Mouse (Mus musculus): ENCODE results near the gene Olfr312. TPM values are rescaled to one million over a fixed set of nuclear protein-coding genes. Genes with fewer than 3 reads are reported as not detected.
"Not testable (repeated sequence)": the region's sequence is repeated elsewhere in the genome, so short reads cannot be mapped to it uniquely, and the experiment has no call there.

The Olfr312 gene
- not detected in 2 replicates for polyA plus RNA-seq (2012; rRNA removed)

DNA sequence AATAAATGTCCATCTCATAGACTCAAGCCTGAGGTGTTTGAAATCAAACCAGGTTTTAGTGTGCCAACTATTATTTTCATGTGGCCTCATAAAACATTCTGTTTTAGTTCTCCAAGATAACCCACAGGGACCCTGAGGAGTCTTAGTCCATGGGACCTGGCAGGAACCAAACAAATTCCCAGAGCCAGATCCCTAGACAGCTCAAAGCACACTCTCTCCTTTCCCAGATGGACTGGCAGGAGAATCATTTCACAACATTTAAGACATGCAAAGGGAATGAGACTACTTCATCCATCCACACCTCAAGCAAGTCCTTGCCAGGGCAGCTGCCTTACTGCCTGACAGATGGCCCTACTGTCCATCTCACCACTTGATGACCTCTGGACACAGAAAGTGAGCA is at the start of gene Olfr312:
Olfr312 (plus strand) TSS at position 301 of the 400 bp plus-strand sequence.
- not testable (repeated sequence) for DNase-seq (ENCODE audit: low read depth)

DNA sequence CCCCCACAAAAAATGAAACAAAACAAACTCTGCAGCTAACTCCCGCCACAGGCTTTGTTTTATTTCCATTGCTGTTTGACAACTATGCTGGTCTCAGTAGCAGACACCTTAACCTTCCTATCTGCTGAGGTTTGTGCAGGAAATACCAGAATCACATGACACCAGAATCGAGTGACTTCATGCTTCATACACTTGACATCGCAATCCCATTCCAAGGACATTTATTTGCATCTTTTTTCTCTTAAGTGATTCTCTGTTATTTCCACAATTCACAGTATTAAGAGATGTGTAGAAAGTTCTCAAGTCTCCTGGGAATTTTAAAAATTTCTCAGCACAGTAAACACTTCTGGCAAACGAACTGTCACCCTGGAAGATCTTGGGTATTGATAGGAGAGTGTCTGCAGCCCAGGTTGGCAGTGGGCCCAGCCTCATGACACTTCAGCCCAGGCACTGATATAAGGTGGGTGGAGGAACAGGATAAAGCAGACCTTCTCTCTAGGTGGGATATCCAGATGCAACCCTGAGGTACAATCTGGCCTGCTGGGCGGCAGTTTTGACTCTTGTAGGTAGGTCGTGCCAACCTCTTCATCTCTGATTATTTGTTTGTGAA is 46.5 kb upstream of the Olfr312 start, which contains the start of gene Olfr314:
Olfr314 (plus strand) TSS at position 473 of the 610 bp plus-strand sequence.
- no peak for DNase-seq (ENCODE audit: low read depth)

DNA sequence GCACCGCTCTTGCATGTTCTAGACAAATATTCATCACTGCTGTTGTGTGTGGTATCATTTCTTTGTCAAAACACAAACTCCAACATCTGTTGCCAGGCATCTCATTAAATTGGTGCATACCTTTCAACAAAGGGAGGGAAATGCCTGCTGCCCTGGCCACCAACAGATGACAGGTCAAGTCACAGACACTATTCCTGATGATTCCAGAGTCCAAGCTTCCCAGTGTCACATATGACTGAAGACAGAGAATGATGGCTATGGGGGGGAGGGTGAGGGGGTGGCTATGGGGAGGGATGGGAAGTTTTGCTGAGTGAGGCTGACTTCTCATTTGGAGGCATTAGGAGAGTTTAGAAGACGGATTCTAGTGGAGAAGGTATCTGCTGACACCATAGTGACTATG is 44.9 kb upstream of the Olfr312 start:
- DNase-seq (ENCODE audit: low read depth): no peak

DNA sequence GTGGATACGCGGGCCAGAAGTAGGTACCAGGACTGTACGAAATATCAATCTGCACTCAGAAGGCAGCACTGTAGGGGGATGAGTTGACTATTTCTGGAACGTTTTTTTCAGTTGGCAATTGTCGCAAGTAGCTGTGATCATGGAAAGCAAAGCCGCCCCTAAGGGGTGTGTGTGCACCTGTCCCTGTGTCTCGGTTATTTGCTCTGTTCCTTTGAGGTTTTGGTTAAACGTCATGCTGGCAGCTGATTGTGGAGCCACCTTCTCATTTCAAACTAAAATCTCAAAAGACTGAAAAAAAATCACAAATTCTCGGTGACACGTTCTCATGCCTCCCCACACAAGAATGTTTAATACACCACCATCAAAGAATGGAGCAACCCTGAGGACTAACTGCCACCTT is 41.4 kb upstream of the Olfr312 start:
- no peak for DNase-seq (ENCODE audit: low read depth)

DNA sequence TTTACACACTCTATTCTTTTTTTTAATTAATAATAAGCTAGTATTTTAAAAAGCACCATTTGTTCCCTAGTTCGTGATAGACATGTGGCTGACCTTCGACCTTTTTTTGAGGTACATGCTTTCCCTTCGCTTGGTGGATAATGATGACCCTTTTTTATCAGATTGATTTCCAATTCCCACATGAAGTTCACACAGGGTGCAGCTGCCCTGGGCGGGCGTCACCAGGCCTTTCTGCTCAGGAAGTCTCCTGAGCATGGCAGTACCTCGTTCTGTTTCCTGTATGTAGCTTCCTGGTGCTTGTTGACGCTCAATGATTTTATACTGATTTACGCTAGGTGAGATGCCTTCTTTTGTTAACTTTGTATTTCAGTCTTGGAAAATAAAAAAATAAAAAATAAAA is 40.7 kb upstream of the Olfr312 start:
- no peak for DNase-seq (ENCODE audit: low read depth)

DNA sequence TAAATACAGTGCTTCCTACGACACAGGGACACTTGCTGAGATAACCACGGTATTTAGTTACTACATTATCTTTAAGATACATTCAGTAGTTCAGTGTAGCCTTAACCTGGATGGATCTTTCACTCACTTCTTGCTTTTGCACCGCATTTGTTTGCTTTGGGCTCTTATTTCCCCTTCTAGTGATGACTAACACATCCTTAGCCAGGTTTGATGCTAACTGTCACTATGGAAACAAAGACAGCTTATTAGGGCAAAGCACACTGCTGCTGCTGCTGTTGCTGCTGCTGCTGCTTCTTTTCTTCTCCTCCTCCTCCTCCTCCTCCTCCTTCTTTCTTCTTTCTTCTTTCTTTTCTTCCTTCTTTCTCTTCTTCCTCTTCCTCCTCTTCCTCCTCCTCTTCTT is 39.5 kb upstream of the Olfr312 start:
- no peak for DNase-seq (ENCODE audit: low read depth)

DNA sequence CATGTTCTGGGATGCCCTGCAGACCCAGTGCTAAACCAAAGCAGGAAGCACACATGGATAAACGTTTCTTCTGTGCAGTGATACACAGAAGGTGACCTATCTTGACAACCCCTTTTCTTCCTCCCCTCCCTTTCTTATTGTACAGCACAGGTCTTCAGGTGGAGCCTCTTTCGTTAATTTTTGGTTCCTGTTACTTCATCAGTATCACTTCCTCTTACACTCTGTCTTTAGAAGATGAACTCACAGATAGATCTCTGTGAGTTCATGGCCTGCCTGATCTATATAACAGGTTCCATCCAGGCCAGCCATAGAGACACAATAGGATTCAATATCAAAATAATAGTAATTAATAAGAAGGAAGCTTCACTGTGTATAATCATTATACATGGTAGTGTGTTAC is 39.0 kb upstream of the Olfr312 start:
- no peak for DNase-seq (ENCODE audit: low read depth)

DNA sequence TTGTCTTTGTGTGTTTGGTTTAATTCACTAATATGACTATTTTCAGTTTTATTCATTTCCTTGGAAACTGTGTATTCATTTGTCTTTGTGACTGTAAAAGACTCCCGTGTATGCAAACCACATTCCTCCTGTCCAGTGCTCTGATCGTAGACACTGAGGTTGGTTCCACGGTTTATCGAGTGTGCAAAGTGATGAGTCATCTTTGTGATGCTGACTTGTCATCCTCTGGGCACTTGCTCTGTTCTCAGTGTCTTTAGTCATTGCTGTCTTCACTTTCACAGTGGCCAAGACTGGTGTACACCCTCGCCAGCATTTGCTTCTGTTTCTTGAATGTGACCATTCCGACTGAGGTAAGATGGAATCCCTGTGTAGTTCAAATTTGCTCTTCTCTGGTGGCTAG is 38.4 kb upstream of the Olfr312 start:
- no peak for DNase-seq (ENCODE audit: low read depth)

DNA sequence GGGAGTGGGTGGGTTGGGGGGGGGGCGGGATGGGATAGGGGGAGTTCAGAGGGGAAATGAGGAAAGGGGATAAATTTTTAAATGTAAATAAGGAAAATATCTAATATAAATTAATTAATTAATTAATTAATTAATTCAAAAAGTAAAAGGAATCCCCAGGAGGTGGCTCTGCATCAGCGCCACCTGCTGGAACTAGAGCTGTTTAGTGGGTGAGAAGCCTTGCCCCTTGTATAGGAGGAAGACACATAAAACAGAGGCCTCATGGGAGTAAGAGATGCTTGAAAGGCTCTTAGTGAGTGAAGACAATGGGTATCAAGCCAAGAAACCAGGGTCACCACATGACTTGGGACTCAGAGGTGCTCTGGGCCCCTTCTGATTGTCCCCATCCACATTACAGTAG is 33.2 kb upstream of the Olfr312 start:
- DNase-seq (ENCODE audit: low read depth): no peak

DNA sequence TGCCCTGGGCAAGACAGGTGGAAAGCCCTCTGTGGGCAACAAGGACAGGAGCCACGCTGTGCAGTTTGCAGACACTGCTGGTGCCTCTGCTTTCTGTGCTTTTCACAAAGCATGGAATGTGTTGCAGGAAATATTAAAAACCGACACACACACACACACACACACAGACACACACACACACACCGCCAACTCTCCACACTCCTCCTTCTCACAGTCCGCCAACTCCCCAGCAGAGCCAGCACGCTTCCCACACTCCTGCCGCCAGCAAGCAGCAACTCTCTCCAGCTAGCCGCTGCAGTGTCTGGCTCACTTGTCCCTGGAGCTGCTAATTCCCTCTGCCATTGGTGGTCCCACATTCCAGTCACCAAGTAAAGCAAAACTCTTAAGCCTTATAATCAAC is 32.2 kb upstream of the Olfr312 start:
- no peak for DNase-seq (ENCODE audit: low read depth)

DNA sequence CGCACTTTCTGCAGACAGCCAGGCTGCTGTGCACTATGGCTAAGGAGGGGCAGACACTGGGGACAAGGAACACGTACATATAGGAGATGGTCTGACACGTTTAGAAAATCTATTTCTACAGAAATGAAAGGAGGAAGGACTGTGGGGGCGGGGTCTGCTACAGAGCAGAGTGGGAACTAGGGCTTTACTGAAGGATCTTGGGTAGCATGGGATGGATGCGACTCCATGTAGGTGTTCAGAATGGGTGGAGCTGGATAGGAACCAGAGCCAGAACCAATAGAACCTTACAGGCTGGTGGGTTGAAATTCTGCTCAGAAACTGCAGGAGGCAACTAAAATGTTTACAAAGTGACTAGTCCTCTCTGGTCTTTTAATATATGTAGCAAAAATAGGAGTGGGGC is 29.3 kb upstream of the Olfr312 start:
- DNase-seq (ENCODE audit: low read depth): no peak

DNA sequence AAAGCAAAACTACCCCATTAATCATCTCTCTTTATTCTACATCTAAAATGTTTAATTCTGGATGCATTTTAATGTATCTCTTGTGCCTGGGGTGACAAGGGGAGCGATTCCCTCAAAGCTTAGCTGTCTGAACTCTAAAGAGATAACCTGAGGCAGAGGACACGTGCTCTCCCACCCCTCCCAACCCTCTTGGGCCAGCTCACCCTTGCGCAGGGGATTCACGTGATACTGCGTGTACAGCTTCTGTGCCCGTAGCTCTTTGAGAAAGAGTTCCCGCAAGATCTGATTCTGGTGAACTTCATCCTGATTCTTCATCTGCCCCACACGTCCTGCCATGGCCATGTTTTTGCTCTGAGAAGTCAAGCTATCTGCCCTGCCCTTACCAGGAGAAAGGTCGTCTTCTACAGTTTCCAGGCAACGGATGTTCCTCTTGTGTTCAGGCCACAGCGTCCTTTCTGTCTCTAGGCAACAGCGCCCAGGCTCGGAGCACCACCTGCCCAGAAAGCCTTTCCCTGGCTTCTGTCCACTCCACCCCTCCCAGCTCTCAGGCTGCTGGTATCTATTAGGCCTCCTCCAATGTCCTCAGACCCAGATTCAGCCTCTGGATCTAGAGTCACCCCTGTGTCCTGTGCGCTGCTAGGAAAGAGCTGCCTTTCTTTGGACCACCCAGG is 27.3 kb upstream of the Olfr312 start, which contains the start of gene Fam183b:
Fam183b (minus strand) TSS at position 403 of the 671 bp plus-strand sequence.
- no peak for DNase-seq (ENCODE audit: low read depth)

DNA sequence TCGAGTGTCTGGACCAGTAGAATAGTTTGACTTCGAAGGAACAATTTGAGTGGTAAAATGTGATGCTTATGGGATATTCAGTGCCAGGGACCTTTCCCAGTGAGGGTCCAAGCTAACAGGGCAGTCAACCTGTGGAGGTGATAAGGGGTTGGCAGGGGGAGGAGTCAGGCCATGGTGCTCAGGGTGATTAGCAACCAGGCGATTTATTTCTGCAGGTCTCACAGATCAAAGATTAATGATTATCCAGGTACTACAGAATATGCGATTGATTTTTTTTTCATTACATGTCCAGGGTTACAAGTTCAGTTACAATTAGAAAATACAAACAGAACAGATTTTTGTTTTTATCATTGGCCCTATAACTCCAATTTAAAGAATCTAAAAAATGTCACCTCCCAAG is 25.2 kb upstream of the Olfr312 start:
- DNase-seq (ENCODE audit: low read depth): no peak

DNA sequence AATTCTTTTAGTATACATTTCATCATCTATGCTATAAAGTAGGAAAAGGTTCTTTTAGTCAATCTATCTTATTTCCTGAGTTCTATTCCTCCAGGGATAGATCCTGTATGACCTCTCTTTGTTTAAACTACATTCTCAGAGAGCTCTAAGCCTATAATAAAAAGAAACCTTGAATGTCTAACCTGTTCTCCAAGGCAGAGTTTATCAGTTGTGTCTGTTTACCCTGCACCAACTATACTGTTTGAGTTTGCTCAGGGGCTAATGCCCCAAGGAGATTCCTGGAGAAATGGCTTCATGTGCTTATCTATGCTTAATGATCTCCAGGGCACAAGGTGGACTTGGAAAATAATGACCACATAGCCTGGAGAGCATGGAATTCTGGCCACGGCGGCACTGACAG is 24.6 kb upstream of the Olfr312 start:
- no peak for DNase-seq (ENCODE audit: low read depth)

DNA sequence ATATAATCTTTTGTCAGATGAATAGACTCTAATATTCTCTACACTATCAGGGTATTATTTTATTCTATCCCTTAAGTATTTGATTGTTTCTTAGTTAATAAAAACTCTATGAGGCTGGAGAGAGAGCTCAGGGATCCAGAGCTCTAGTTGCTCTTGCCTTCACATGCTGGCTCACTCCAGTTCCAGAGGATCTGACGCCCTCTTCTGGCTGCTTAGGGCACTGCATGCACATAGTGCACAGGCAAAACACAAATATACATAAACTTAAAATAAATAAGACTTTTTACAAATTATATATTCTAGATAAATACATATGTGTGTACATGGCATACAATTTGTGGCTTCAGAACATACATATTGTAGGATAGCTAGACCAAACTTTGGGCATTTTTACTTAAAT is 17.0 kb upstream of the Olfr312 start:
- DNase-seq (ENCODE audit: low read depth): no peak

DNA sequence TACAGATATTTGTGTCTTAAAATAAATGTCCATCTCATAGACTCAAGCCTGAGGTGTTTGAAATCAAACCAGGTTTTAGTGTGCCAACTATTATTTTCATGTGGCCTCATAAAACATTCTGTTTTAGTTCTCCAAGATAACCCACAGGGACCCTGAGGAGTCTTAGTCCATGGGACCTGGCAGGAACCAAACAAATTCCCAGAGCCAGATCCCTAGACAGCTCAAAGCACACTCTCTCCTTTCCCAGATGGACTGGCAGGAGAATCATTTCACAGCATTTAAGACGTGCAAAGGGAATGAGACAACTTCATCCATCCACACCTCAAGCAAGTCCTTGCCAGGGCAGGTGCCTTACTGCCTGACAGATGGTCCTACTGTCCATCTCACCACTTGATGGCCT is 14.3 kb upstream of the Olfr312 start, which contains the start of gene Olfr313:
Olfr313 (plus strand) TSS at position 301 of the 400 bp plus-strand sequence.
- not testable (repeated sequence) for DNase-seq (ENCODE audit: low read depth)

DNA sequence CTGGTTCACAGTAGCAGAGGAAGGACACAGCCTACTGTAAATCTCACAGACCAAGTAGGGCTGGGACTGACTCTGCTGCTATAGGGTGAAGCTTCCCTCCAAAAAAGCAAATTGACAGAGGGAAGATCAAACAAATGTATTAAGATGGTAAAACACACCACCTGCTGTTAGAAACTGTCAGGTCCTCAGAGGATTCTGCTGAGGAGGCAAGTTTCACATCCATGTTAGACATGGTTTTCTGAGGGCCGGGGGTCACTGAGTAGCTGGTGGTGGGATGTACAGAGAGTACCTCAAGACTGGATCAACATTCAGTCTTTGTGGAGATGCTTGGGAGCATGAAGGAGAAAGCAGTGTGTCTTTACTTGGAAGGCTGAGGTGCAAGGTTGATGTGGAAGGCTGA is 13.4 kb upstream of the Olfr312 start:
- DNase-seq (ENCODE audit: low read depth): no peak

DNA sequence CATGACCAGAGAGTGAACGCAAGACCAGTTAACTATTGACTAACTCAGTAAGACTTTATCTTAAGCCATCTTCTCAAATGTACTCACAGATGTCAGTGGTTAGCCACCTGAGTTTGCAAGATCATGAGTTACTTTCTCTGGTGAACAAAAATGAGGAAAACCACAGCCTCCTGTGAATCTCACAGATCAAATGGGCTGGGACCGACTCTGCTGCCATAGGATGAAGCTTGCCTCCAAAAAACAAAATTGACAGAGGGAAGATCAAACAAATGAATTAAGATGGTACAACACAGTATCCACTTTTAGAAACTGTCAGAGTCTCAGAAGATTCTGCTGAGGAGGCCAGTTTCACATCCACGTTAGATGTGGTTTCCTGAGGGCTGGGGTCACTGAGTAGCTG is 727 bp downstream of the Olfr312 start:
- no peak for DNase-seq (ENCODE audit: low read depth)

DNA sequence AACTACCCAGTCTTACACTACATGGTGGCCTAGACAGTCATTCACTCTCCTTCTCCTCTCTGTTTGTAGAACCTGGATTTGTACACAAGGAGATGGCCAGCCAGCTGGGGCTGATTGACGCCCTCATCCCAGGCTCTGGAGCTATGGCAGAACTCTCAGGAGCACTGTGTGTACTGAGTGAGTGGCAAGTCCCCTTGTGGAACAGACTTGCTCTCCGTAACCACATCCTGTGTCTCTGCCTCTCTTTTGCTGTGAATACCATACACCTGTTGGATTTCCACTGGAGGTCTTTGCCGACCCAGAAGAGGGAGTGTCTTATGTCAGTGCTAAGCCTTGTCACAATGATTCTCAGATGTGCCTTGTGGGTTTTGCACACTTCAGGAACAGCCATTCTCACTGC is 3.5 kb downstream of the Olfr312 start:
- not testable (repeated sequence) for DNase-seq (ENCODE audit: low read depth)

DNA sequence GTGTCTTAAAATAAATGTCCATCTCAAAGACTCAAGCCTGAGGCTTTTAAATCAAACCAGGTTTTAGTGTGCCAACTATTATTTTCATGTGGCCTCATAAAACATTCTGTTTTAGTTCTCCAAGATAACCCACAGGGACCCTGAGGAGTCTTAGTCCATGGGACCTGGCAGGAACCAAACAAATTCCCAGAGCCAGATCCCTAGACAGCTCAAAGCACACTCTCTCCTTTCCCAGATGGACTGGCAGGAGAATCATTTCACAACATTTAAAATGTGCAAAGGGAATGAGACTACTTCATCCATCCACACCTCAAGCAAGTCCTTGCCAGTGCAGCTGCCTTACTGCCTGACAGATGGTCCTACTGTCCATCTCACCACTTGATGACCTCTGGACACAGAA is 9.9 kb downstream of the Olfr312 start, which contains the start of gene Olfr311:
Olfr311 (plus strand) TSS at position 301 of the 400 bp plus-strand sequence.
- DNase-seq (ENCODE audit: low read depth): not testable (repeated sequence)

DNA sequence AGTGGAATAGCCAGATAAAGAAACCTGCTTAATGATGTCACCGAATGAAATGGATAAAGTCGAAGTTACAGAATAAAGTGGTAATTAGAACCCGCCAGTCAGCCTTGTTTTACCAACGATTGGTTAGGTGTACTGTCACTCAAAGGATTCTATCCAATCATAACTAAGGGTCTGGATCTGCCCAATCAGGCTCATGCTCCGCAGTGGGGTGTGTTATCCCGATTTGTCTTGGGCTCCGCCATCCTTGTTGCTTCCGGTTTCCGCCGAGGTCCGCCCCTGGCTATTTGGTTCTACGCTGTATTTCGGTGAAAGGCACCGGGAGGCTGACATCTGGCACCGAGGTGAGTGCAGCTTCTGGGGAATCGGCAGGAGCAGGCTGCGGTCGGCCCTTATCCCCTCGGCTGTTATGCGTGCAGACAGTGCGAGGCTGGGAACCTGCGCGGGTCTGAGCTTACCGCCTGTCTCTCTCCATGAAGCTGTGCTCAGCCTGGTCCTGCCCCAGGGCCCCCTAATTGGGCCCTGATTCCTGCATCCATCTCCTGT is 18.0 kb downstream of the Olfr312 start, which contains the start of gene Gm12258:
Gm12258 (plus strand) TSS at position 240 of the 543 bp plus-strand sequence.
- DNase-seq (ENCODE audit: low read depth): peak; percentile 96

DNA sequence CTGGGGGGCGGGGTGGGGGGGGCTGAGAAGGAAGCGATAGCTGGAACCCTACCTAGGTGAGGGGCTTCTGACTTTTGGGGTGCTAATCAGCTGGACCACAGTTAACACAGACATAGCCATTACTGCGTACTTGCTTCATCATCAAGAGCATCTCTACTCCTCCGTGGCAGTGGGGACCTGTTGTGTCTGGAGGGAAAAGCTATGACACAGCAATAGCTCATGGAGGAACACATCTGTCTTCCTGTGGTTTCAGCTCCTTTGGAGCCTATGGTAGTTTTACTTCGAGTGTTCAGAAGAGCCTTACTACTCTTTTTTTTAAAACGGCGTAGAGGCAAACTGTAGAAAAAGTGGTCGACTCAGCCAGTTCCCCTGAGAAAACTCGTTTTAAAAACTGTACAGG is 18.6 kb downstream of the Olfr312 start:
- DNase-seq (ENCODE audit: low read depth): no peak

DNA sequence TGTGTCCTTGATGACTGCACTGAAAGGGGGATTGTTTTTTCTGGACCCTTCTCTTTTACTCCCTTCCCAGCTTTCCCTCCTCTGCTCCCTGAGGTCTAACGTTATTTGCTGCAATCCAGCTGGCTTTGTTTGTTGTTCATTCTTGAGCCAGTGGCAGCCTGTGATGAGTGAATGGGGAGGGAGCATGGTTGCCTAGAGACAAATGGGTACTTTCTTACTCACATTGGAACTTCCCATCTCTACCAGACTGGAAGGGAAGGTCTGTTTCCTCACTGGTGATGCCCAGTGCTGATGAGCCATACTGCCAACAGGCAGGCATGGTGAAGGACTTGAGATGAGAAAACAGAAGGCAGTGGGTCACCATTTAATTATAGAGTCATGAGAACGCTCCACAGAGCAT is 20.7 kb downstream of the Olfr312 start:
- DNase-seq (ENCODE audit: low read depth): no peak

Data from gonadal fat pad, adult 2 months (tissue).